Comparison of ENCODE assay signal across 9 mouse cellular contexts in genomic region chr17:53570361-53570875, GRCm38 (mm10). TPM values are rescaled to one million over a fixed set of nuclear protein-coding genes. Genes with fewer than 3 reads are reported as not detected.
A peak's percentile ranks its signal among the peaks of the same experiment; 100 is the strongest.
DNase-seq lines count a peak whose midpoint lies in the region; ATAC-seq and TF ChIP-seq lines count a peak whose summit lies in the region.
"Had no signal": no experiment of that assay in that cellular context is flagged by ENCODE, and none has a peak within 500 bp of the region (broad histone marks: within the 10 kb centered on the region; RNA-seq: fewer than 3 reads in every experiment).

No protein-coding gene starts in this region.

- no peak for TF ChIP-seq POLR2A in spleen, adult 2 months (IDR thresholded peaks at IDR 0.05; ENCODE audit: low read depth, low read length)
- no peak for TF ChIP-seq POLR2A in small intestine, adult 2 months (IDR thresholded peaks at IDR 0.05; ENCODE audit: low read depth, low read length)

- 0 out of 2 replicates have a peak, but pooled peaks have one; percentile 8 for ATAC-seq in liver, embryonic 16.5 days (ENCODE audit: low read depth)
- ATAC-seq in cerebellum, adult (ENCODE audit: insufficient number of reproducible peaks, low FRiP score, low TSS enrichment), result no peak

- no peak overlapping the region; the same call in 1 of the 2 replicates for H3K4me3 ChIP-seq in spleen, adult 2 months (ENCODE audit: extremely low read depth, insufficient read depth, insufficient read length)
- H3K4me3 ChIP-seq in liver, embryonic 16.5 days (ENCODE audit: low read depth, low read length), result peak overlapping the region; percentile 59
- H3K4me3 ChIP-seq in small intestine, adult 2 months (ENCODE audit: low read depth, low read length), result 0 out of 2 replicates have a peak overlapping the region, but pooled peaks have one; percentile 10

- DNase-seq in cerebellum, adult 8-10 months, result peak; percentile 11
- no peak for DNase-seq in cerebellum, adult 18-20 months
- no peak for DNase-seq in spleen, adult 2 months (ENCODE audit: low read depth in 1 of 2, low spot score in 2 of 2)
- DNase-seq in spleen, postnatal 14 days (ENCODE audit: low spot score in 2 of 2), result no peak
- no peak for DNase-seq in right cerebral cortex, adult 18-20 months

- H3K9me3 ChIP-seq in liver, embryonic 16.5 days (replicated peaks; ENCODE audit: control insufficient read depth, low read length), result no peaks in the 10 kb centered on the region

- WGBS in spleen, adult 2 months, result 37% methylated on average over 10 of the region's 10 CpGs
- WGBS in liver, embryonic 16.5 days (ENCODE audit: insufficient replicate concordance), result 3% methylated on average over 10 of the region's 10 CpGs
- WGBS in small intestine, adult 2 months, result 8% methylated on average over 10 of the region's 10 CpGs

- peak overlapping the region; percentile 43 for H3K27ac ChIP-seq in spleen, adult 2 months (ENCODE audit: insufficient read depth, low read length)
- peak overlapping the region; percentile 95 for H3K27ac ChIP-seq in liver, embryonic 16.5 days (ENCODE audit: low read length)
- H3K27ac ChIP-seq in small intestine, adult 2 months (ENCODE audit: insufficient read depth, low read depth, low read length), result peak overlapping the region; percentile 90

- peak overlapping the region; percentile 85 for H3K4me2 ChIP-seq in liver, embryonic 16.5 days (ENCODE audit: low read depth, low read length)

- TF ChIP-seq CTCF in spleen, adult 2 months (IDR thresholded peaks at IDR 0.05; ENCODE audit: extremely low read depth, insufficient read depth, insufficient read length, insufficient replicate concordance), result no peak
- TF ChIP-seq CTCF in small intestine, adult 2 months (IDR thresholded peaks at IDR 0.05; ENCODE audit: extremely low read depth, insufficient read length, insufficient replicate concordance, low read depth, low read length), result no peak

- H3K27me3 ChIP-seq in spleen, adult 2 months (ENCODE audit: control insufficient read depth, insufficient read depth, low read length), result no peaks in the 10 kb centered on the region
- no peaks in the 10 kb centered on the region for H3K27me3 ChIP-seq in liver, embryonic 16.5 days (ENCODE audit: control insufficient read depth, insufficient read depth, low read depth, low read length)
- no peaks in the 10 kb centered on the region for H3K27me3 ChIP-seq in small intestine, adult 2 months (ENCODE audit: control insufficient read depth, insufficient read depth, low read length)

- H3K9ac ChIP-seq in liver, embryonic 16.5 days (ENCODE audit: low read depth, low read length), result peak overlapping the region; percentile 69

- H3K4me1 ChIP-seq in spleen, adult 2 months (ENCODE audit: control insufficient read depth, insufficient read depth, insufficient read length), result peaks cover 9% of the 10 kb centered on the region
- peaks cover 37% of the 10 kb centered on the region for H3K4me1 ChIP-seq in liver, embryonic 16.5 days (ENCODE audit: control insufficient read depth, low read depth, low read length)
- H3K4me1 ChIP-seq in small intestine, adult 2 months (ENCODE audit: control insufficient read depth, insufficient read depth, insufficient read length, low read length), result peaks cover 16% of the 10 kb centered on the region

- H3K36me3 ChIP-seq in spleen, adult 2 months (ENCODE audit: control insufficient read depth, insufficient read depth, low read length), result no peaks in the 10 kb centered on the region
- H3K36me3 ChIP-seq in liver, embryonic 16.5 days (ENCODE audit: control insufficient read depth, insufficient read depth), result no peaks in the 10 kb centered on the region
- H3K36me3 ChIP-seq in small intestine, adult 2 months (ENCODE audit: control insufficient read depth, insufficient read depth, low read length), result no peaks in the 10 kb centered on the region

RNA-seq across cellular contexts. Expression of gene Kat2b, which starts 3.8 kb away (rescaled TPM):
- polyA plus RNA-seq in spleen, adult 2 months (2012; rRNA removed), result 5.0 and 5.2 TPM in 2 replicates
- polyA plus RNA-seq in liver, embryonic 16.5 days (2015; fragmentation: Nextera tagmentation; extraction: Ambion mirVana), result 5.2 and 5.3 TPM in 2 replicates
- 4.4 and 8.5 TPM in 2 replicates for polyA plus RNA-seq in small intestine, adult 2 months (2012; rRNA removed)

RNA-seq across cellular contexts. Expression of gene Pp2d1, which starts 31.2 kb away (rescaled TPM):
- polyA plus RNA-seq in spleen, adult 2 months (2012; rRNA removed), result not detected in 2 replicates
- 0.06 and 0.08 TPM in 2 replicates for polyA plus RNA-seq in liver, embryonic 16.5 days (2015; fragmentation: Nextera tagmentation; extraction: Ambion mirVana)
- not detected in 2 replicates for polyA plus RNA-seq in small intestine, adult 2 months (2012; rRNA removed)
- polyA plus RNA-seq: large intestine, adult 2 months had no signal

Comparison
In these comparisons a context has a peak if more than half of its experiments do, and no peak if none do; other contexts are left out.
1. H3K27ac ChIP-seq: peak in every context shown above with its lines; median percentile 95 in liver, embryonic 16.5 days; 90 in small intestine, adult 2 months; 43 in spleen, adult 2 months.